Mouse (Mus musculus): ENCODE data around the gene Ntn5. TPM values are rescaled to one million over a fixed set of nuclear protein-coding genes. Genes with fewer than 3 reads are reported as not detected.

Ntn5 gene
- polyA plus RNA-seq, 1 experiment from 2014 or later: not detected

- Histone ChIP-seq H3K36me3 (ENCODE audit: control insufficient read depth, insufficient read depth, low read length) (no peaks in the 10 kb centered on the region), H3K9ac (ENCODE audit: low read length) (no peak overlapping the region), H3K27me3 (ENCODE audit: control insufficient read depth, insufficient read depth, low read length) (no peaks in the 10 kb centered on the region), H3K27ac (ENCODE audit: low read depth, low read length) (no peak overlapping the region), H3K9me3 (ENCODE audit: control insufficient read depth, low read length) (no peaks in the 10 kb centered on the region), H3K4me3 (ENCODE audit: low read depth, low read length) (no peak overlapping the region), H3K4me1 (ENCODE audit: control insufficient read depth, insufficient read depth, low read length) (no peaks in the 10 kb centered on the region), H3K4me2 (no peak overlapping the region)
- DNase-seq (ENCODE audit: low spot score, missing footprints) (no peak), ATAC-seq (ENCODE audit: low FRiP score) (no peak)
- 76% methylated on average over 11 of the region's 11 CpGs for WGBS
Measured at GRCm38 (mm10) chr7:45689800-45690199, 6.0 kb downstream of the Ntn5 start.

DNA sequence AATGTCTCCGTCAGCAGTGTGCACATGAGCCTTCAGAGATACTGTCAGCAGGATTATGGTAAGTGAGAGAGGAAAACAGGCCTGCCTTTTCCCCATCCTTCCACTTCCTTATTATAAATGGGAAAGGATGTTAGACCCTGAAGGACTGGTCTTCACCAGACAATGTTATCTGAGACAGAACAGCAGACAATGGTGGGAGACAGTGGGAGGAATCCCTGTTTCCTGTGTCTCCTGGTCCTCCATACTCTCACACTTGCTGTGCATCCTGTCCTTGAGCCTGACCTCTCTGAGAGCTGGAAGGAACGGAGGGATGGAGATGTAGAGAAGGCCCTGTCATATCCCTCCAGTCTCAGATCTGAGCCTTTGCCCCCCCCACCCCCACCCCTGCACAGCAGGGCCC lies 8.5 kb downstream of the Ntn5 start:
- no peak for DNase-seq (ENCODE audit: low spot score, missing footprints)
- no peaks in the 10 kb centered on the region for H3K27me3 ChIP-seq (ENCODE audit: control insufficient read depth, insufficient read depth, low read length)
- no peak overlapping the region for H3K27ac ChIP-seq (ENCODE audit: low read depth, low read length)

DNA sequence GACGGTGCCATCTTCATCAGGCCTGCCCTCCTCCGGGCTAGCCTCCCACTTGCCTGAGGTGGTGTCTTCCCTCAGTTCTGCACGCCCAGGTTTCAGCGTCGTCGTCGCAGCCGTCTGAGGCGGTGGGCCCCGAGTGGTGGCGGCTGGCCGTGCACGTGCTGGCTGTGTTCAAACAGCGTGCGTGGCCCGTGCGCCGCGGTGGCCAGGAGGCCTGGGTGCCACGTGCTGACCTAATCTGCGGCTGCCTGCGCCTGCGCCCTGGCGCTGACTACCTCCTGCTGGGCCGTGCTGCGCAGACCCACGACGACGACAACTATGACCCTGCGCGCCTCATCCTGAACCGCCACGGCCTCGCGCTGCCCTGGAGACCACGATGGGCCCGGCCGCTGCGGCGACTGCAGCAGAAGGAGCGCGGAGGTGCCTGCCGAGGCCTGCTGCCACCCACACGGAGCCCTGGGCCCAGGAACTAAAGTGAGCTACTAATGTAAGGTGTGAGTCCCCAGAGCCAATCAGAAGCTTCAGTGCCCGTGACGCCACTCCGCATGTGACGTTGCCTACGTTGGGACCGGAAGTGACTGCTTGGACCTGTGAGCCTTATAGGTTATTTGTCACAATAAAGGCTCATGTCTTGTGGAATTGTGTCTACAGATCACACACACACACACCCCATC lies 10.2 kb downstream of the Ntn5 start, which contains the start of gene Sec1:
Gene Sec1, minus strand, starts transcription at position 482 of the 671 bp plus-strand sequence.
- Histone ChIP-seq H3K9ac (ENCODE audit: low read length) (no peak within 1 kb of the TSS), H3K9me3 (ENCODE audit: control insufficient read depth, low read length) (no peaks in the 10 kb centered on the region), H3K27ac (ENCODE audit: low read depth, low read length) (peak within 1 kb of the TSS; percentile 14; the same call in 1 of the 2 replicates), H3K4me2 (no peak within 1 kb of the TSS), H3K4me1 (ENCODE audit: control insufficient read depth, insufficient read depth, low read length) (0 out of 2 replicates have a peak, but pooled peaks cover 2% of the 10 kb centered on the region), H3K4me3 (ENCODE audit: low read depth, low read length) (no peak within 1 kb of the TSS), H3K36me3 (ENCODE audit: control insufficient read depth, insufficient read depth, low read length) (no peaks in the 10 kb centered on the region), H3K27me3 (ENCODE audit: control insufficient read depth, insufficient read depth, low read length) (peaks cover 9% of the 10 kb centered on the region)
- 88% methylated on average over 50 of the region's 50 CpGs for WGBS
- no peak for DNase-seq (ENCODE audit: low spot score, missing footprints)
- peak; percentile 33; the same call in 1 of the 2 replicates for ATAC-seq (ENCODE audit: low FRiP score)

More for the DNA sequence above, 8.5 kb downstream of the Ntn5 start:
- no peak overlapping the region for H3K4me2 ChIP-seq
- ATAC-seq (ENCODE audit: low FRiP score): no peak
- 77% methylated on average over 2 of the region's 2 CpGs for WGBS
- H3K9me3 ChIP-seq (ENCODE audit: control insufficient read depth, low read length): no peaks in the 10 kb centered on the region
- no peaks in the 10 kb centered on the region for H3K36me3 ChIP-seq (ENCODE audit: control insufficient read depth, insufficient read depth, low read length)
- H3K9ac ChIP-seq (ENCODE audit: low read length): no peak overlapping the region
- 0 out of 2 replicates have a peak, but pooled peaks cover 2% of the 10 kb centered on the region for H3K4me1 ChIP-seq (ENCODE audit: control insufficient read depth, insufficient read depth, low read length)
- H3K4me3 ChIP-seq (ENCODE audit: low read depth, low read length): no peak overlapping the region

- peak overlapping the region; percentile 14; the same call in 1 of the 2 replicates for H3K27ac ChIP-seq (ENCODE audit: low read depth, low read length)
- DNase-seq (ENCODE audit: low spot score, missing footprints) (no peak), ATAC-seq (ENCODE audit: low FRiP score) (peak; percentile 43; the same call in 1 of the 2 replicates)
- no peak overlapping the region for H3K9ac ChIP-seq (ENCODE audit: low read length)
- 27% methylated on average over 6 of the region's 6 CpGs for WGBS
- no peaks in the 10 kb centered on the region for H3K36me3 ChIP-seq (ENCODE audit: control insufficient read depth, insufficient read depth, low read length)
- no peak overlapping the region for H3K4me2 ChIP-seq
- peaks cover 19% of the 10 kb centered on the region for H3K27me3 ChIP-seq (ENCODE audit: control insufficient read depth, insufficient read depth, low read length)
- H3K4me3 ChIP-seq (ENCODE audit: low read depth, low read length): no peak overlapping the region
- H3K9me3 ChIP-seq (ENCODE audit: control insufficient read depth, low read length): no peaks in the 10 kb centered on the region
- H3K4me1 ChIP-seq (ENCODE audit: control insufficient read depth, insufficient read depth, low read length): peaks cover 5% of the 10 kb centered on the region
Measured at GRCm38 (mm10) chr7:45695098-45695497, 11.3 kb downstream of the Ntn5 start.

DNA sequence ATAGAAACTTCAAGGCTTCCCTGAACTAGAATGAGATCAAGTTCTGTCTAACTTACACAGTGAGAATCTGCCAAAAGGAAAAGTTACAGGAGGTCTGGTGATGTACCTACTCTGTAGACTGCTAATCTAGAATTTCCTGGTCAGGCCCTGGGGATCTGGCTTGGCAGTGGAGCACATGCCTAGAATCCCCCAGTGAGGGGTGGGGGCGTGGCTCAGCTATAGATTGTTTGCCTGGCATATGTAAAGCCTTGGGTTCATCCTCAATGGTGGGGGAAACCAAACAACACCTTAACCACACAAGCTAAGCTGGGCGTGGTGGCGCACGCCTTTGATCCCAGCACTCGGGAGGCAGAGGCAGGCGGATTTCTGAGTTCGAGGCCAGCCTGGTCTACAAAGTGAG lies 14.1 kb downstream of the Ntn5 start:
- no peak for DNase-seq (ENCODE audit: low spot score, missing footprints)
- WGBS: 86% methylated on average over 7 of the region's 7 CpGs

DNA sequence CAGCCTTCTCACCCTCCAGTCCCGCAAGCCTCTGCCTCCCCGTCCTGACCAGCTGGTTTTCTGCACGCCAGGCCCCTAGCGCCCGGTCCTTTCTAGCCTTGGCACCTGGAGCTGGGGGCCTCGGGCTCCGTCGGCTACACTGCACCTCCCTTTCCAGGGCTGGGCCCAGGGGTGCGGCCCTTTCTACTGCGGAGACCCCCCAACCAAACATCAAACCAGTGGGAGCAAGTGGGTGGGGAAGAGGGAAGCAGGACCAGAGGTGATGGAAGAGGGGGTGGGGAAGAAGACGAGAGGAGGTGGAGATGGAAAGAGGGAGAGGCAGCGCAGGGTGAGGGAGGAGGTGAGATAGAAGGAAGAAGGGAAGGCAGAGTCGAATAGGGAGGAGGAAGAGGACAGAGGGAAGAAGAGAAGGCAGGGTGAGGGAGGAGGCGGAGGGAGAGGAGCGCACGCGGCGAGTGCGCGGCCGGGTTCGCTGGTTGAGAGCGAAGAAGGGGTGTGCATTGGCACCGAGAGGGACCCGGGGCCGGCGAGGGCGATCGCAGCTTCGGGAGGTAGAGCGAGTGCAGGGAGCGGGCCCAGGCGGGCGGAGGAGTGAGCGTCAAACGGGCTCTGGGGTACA lies 15.8 kb downstream of the Ntn5 start, which contains the start of gene Car11:
Gene Car11, plus strand, starts transcription at position 321 of the 619 bp plus-strand sequence.
- Histone ChIP-seq H3K36me3 (ENCODE audit: control insufficient read depth, insufficient read depth, low read length) (no peaks in the 10 kb centered on the region), H3K9ac (ENCODE audit: low read length) (peak within 1 kb of the TSS; percentile 67), H3K4me3 (ENCODE audit: low read depth, low read length) (peak within 1 kb of the TSS; percentile 37), H3K4me1 (ENCODE audit: control insufficient read depth, insufficient read depth, low read length) (peaks cover 26% of the 10 kb centered on the region), H3K27me3 (ENCODE audit: control insufficient read depth, insufficient read depth, low read length) (peaks cover 22% of the 10 kb centered on the region), H3K27ac (ENCODE audit: low read depth, low read length) (no peak within 1 kb of the TSS; the same call in 1 of the 2 replicates), H3K9me3 (ENCODE audit: control insufficient read depth, low read length) (no peaks in the 10 kb centered on the region), H3K4me2 (peak within 1 kb of the TSS; percentile 82)
- ATAC-seq (ENCODE audit: low FRiP score) (no peak), DNase-seq (ENCODE audit: low spot score, missing footprints) (peak; percentile 92)
- WGBS: 1% methylated on average over 36 of the region's 36 CpGs

More for the DNA sequence above, 14.1 kb downstream of the Ntn5 start:
- Histone ChIP-seq H3K4me1 (ENCODE audit: control insufficient read depth, insufficient read depth, low read length) (peaks cover 15% of the 10 kb centered on the region), H3K36me3 (ENCODE audit: control insufficient read depth, insufficient read depth, low read length) (no peaks in the 10 kb centered on the region), H3K4me2 (no peak overlapping the region), H3K9me3 (ENCODE audit: control insufficient read depth, low read length) (no peaks in the 10 kb centered on the region), H3K4me3 (ENCODE audit: low read depth, low read length) (no peak overlapping the region), H3K9ac (ENCODE audit: low read length) (no peak overlapping the region), H3K27ac (ENCODE audit: low read depth, low read length) (no peak overlapping the region), H3K27me3 (ENCODE audit: control insufficient read depth, insufficient read depth, low read length) (peaks cover 22% of the 10 kb centered on the region)
- ATAC-seq (ENCODE audit: low FRiP score): no peak

DNA sequence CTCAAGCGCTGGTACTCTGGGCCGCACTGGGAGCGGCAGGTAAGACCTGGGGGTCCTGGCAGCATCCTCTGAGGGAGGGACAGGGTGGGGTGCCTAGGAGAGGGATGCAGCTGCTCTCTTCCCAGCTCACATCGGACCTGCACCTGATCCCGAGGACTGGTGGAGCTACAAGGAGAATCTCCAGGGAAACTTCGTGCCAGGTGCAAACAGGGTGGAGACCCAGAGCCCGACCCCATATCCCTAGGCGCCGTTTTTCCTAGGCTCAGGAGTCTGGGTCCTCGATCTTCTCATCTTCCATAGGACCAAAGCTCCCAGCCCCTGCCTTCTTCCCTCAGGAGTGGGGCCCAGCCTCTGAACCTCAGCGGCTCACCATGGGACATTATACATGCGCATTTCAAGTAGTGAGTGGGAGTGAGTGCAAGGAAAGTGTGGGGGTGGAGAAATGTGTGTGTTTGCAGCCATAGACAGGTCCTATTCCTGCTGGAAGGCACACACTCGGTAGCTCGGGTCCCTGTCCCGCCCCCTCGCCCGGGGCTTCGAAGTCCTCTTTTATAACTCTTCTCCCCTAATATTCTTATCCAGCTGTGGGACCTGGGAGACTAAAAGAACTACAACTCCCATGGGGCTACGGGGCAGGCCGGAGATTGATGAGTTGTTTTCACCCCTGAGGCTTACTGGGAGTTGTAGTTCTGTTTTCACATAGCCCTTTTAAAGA lies 16.6 kb downstream of the Ntn5 start:
- no peak overlapping the region; the same call in 1 of the 2 replicates for H3K27ac ChIP-seq (ENCODE audit: low read depth, low read length)
- WGBS: 1% methylated on average over 20 of the region's 20 CpGs
- ATAC-seq (ENCODE audit: low FRiP score): peak; percentile 34
- H3K4me1 ChIP-seq (ENCODE audit: control insufficient read depth, insufficient read depth, low read length): peaks cover 27% of the 10 kb centered on the region
- DNase-seq (ENCODE audit: low spot score, missing footprints): peak; percentile 97
- H3K4me3 ChIP-seq (ENCODE audit: low read depth, low read length): peak overlapping the region; percentile 37
- H3K9me3 ChIP-seq (ENCODE audit: control insufficient read depth, low read length): no peaks in the 10 kb centered on the region
- H3K36me3 ChIP-seq (ENCODE audit: control insufficient read depth, insufficient read depth, low read length): no peaks in the 10 kb centered on the region
- H3K4me2 ChIP-seq: peak overlapping the region; percentile 82
- peak overlapping the region; percentile 67 for H3K9ac ChIP-seq (ENCODE audit: low read length)
- peaks cover 22% of the 10 kb centered on the region for H3K27me3 ChIP-seq (ENCODE audit: control insufficient read depth, insufficient read depth, low read length)

GRCm38 (mm10) chr7:45701072-45701471 lies 17.2 kb downstream of the Ntn5 start:
- peak overlapping the region; percentile 42; the same call in 1 of the 2 replicates for H3K27ac ChIP-seq (ENCODE audit: low read depth, low read length)
- H3K36me3 ChIP-seq (ENCODE audit: control insufficient read depth, insufficient read depth, low read length): no peaks in the 10 kb centered on the region
- no peaks in the 10 kb centered on the region for H3K9me3 ChIP-seq (ENCODE audit: control insufficient read depth, low read length)
- peak overlapping the region; percentile 45 for H3K9ac ChIP-seq (ENCODE audit: low read length)
- H3K4me3 ChIP-seq (ENCODE audit: low read depth, low read length): peak overlapping the region; percentile 7; the same call in 1 of the 2 replicates
- H3K4me1 ChIP-seq (ENCODE audit: control insufficient read depth, insufficient read depth, low read length): peaks cover 33% of the 10 kb centered on the region
- H3K4me2 ChIP-seq: peak overlapping the region; percentile 82
- no peak for DNase-seq (ENCODE audit: low spot score, missing footprints)
- WGBS: 27% methylated on average over 11 of the region's 11 CpGs
- H3K27me3 ChIP-seq (ENCODE audit: control insufficient read depth, insufficient read depth, low read length): peaks cover 22% of the 10 kb centered on the region
- no peak for ATAC-seq (ENCODE audit: low FRiP score)
